Mouse (Mus musculus) hindbrain, embryonic 16.5 days (tissue): ENCODE results near the gene Ccdc96. TPM values are rescaled to one million over a fixed set of nuclear protein-coding genes. Genes with fewer than 3 reads are reported as not detected.

Experiments
- ATAC-seq: fragments of 200-750 bp; cut with Nextera tagmentation; 2 replicates; pipeline ENCODE4 v1.8.0; 2017; ENCODE audit warnings: moderate TSS enrichment, moderate library complexity
- H3K27ac ChIP-seq: fragments of 300-500 bp; sonication (generic); 2 replicates; pipeline ENCODE4 v1.5.1; 2014; ENCODE audit warnings: low read depth, mild to moderate bottlenecking, control low read depth, low read length, moderate library complexity
- H3K27me3 ChIP-seq: fragments of 300-500 bp; sonication (generic); replicated peaks from 2 replicates; pipeline ENCODE4 v1.6.1; 2014; ENCODE audit warnings: low read length; ENCODE audit not compliant: control insufficient read depth, insufficient read depth
- H3K36me3 ChIP-seq: fragments of 300-500 bp; sonication (generic); 2 replicates; pipeline ENCODE4 v1.6.1; 2014; ENCODE audit warnings: mild to moderate bottlenecking, low read length, moderate library complexity, mixed read lengths; ENCODE audit not compliant: control insufficient read depth, insufficient read depth
- H3K4me1 ChIP-seq: fragments of 300-500 bp; sonication (generic); 2 replicates; pipeline ENCODE4 v1.6.1; 2014; ENCODE audit warnings: low read depth, low read length; ENCODE audit not compliant: control insufficient read depth, insufficient read depth
- H3K4me2 ChIP-seq: fragments of 300-500 bp; sonication (generic); 2 replicates; pipeline ENCODE4 v1.6.1; 2014; ENCODE audit warnings: mild to moderate bottlenecking, low read length, control low read depth, moderate library complexity
- H3K4me3 ChIP-seq: fragments of 300-500 bp; sonication (generic); 2 replicates; pipeline ENCODE4 v1.5.1; 2014; ENCODE audit warnings: mild to moderate bottlenecking, low read length, control low read depth, moderate library complexity
- H3K9ac ChIP-seq: fragments of 300-500 bp; sonication (generic); 2 replicates; pipeline ENCODE4 v1.6.1; 2014; ENCODE audit warnings: low read depth, mild to moderate bottlenecking, control low read depth, low read length, moderate library complexity
- H3K9me3 ChIP-seq: fragments of 300-500 bp; sonication (generic); 2 replicates; pipeline ENCODE4 v1.6.1; 2014; ENCODE audit warnings: mild to moderate bottlenecking, low read length, moderate library complexity; ENCODE audit not compliant: control insufficient read depth
- WGBS: fragments of 180-500 bp; shearing (Covaris S2); extraction: QIAGEN DNeasy Blood & Tissue Kit; methylation state at CpG from one replicate; pipeline ENCODE4 v1.1.7; 2014; 5-methylcytosine and 5-hydroxymethylcytosine counted together
- polyA plus RNA-seq: library from polyadenylated mRNA; unstranded; fragments of >200 nt; fragmentation: Nextera tagmentation; extraction: Ambion mirVana; gene quantifications from 2 replicates; pipeline ENCODE4 v1.2.1, GENCODE M21; 2015

Ccdc96 gene
- polyA plus RNA-seq, 1 experiment from 2014 or later, result 2.7 TPM

DNA sequence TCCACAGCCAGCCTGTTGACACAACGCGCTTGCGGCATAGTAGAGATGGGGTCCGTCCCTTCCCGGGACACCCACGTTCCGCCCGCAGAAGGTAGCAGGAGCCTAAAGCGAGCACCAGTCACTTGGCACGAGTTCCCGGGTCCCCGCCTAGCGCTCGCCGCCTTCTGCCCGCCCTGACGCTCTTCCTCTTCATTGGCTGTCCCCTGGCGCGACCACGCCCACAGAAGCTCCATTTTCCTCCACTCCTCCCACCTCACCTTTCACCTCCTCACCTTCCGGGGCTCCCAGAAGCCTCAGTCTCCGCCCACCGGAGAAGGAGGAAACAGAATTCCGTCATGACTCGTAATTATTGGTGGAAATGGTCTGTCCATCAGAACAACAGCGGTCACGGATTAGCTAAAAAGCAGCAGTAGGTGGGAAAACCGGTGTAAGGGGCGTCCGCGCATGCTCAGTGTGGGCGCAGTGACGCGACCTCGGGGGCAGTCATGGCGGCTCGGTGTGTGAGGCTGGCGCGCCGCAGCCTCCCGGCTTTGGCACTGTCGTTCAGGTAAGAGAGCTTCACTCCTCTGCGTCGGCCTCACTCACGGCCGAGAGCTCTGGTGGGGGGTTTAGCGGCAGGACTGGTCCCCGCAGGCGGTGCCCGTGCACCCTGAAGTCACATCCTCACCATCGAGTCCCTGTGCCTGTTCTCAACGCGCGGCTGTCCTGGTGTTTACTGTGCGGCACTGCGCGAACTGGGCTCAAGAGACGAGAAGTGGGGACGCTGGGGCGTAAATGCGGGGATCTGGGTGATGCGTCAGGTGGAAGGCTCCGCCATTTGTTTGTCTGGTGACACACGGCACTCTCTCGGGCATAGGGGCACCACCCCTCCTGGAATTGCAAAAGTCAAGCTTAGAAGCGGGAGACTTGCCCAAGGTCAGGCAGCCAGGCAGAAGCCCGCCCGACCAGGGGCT lies 19.4 kb upstream of the Ccdc96 start, which contains the start of gene Grpel1:
Gene Grpel1, plus strand, starts transcription at position 290 of the 953 bp plus-strand sequence.
- ATAC-seq, result peak; percentile 97
- peak within 1 kb of the TSS; percentile 98 for H3K4me2 ChIP-seq
- peak within 1 kb of the TSS; percentile 92 for H3K4me3 ChIP-seq
- H3K4me1 ChIP-seq, result peaks cover 16% of the 10 kb centered on the region
- no peaks in the 10 kb centered on the region for H3K27me3 ChIP-seq
- no peaks in the 10 kb centered on the region for H3K9me3 ChIP-seq
- WGBS, result under 1% methylated on average over 68 of the region's 68 CpGs
- peak within 1 kb of the TSS; percentile 82 for H3K9ac ChIP-seq
- H3K27ac ChIP-seq, result peak within 1 kb of the TSS; percentile 79
- peaks cover 7% of the 10 kb centered on the region for H3K36me3 ChIP-seq

DNA sequence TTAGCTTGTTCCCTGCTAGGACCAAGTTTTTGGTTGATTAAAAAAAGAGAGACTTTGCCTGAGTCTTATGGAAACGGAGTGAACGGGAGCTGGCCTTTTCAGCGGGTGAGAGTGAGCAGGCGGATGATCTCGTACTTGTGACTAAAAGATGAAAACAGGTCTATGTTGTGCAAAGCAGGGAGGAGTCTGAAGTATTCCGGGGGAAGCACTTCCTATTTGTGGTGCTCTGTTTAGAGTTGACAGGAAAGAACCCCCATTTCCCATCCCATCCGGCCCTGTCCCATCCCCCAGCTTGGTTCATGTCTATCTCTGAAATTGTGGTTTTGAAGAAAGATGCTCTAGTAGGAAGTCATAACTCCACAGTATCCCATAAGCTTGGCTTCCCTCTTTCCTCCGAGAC lies 18.5 kb upstream of the Ccdc96 start:
- Histone ChIP-seq H3K27ac (no peak overlapping the region), H3K27me3 (no peaks in the 10 kb centered on the region), H3K4me3 (peak overlapping the region; percentile 92), H3K9ac (peak overlapping the region; percentile 82; the same call in 1 of the 2 replicates), H3K36me3 (peaks cover 16% of the 10 kb centered on the region), H3K9me3 (no peaks in the 10 kb centered on the region), H3K4me2 (peak overlapping the region; percentile 98), H3K4me1 (peaks cover 16% of the 10 kb centered on the region)
- no peak for ATAC-seq
- WGBS, result 30% methylated on average over 8 of the region's 8 CpGs

DNA sequence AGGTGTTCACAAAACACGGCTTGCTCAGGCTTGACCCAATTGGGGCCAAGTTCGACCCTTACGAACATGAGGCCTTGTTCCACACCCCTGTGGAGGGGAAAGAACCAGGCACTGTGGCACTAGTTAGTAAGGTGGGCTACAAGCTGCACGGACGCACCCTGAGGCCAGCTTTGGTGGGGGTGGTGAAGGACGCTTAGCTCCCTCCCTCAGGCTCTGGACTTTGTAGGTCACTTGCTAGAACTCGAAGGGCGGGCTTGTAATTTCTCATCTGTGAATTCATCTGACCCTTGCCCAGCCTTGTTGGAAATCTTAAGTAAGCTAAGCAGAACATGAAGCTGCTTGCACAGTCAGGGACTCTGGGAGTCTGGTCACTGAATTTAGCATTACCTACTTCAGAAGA lies 13.2 kb upstream of the Ccdc96 start:
- ATAC-seq, result no peak
- H3K27ac ChIP-seq, result no peak overlapping the region
- H3K4me1 ChIP-seq, result peaks cover 4% of the 10 kb centered on the region
- 94% methylated on average over 8 of the region's 8 CpGs for WGBS
- peaks cover 41% of the 10 kb centered on the region for H3K36me3 ChIP-seq
- no peaks in the 10 kb centered on the region for H3K27me3 ChIP-seq
- no peak overlapping the region for H3K4me3 ChIP-seq
- H3K9ac ChIP-seq, result no peak overlapping the region
- H3K4me2 ChIP-seq, result no peak overlapping the region
- no peaks in the 10 kb centered on the region for H3K9me3 ChIP-seq

DNA sequence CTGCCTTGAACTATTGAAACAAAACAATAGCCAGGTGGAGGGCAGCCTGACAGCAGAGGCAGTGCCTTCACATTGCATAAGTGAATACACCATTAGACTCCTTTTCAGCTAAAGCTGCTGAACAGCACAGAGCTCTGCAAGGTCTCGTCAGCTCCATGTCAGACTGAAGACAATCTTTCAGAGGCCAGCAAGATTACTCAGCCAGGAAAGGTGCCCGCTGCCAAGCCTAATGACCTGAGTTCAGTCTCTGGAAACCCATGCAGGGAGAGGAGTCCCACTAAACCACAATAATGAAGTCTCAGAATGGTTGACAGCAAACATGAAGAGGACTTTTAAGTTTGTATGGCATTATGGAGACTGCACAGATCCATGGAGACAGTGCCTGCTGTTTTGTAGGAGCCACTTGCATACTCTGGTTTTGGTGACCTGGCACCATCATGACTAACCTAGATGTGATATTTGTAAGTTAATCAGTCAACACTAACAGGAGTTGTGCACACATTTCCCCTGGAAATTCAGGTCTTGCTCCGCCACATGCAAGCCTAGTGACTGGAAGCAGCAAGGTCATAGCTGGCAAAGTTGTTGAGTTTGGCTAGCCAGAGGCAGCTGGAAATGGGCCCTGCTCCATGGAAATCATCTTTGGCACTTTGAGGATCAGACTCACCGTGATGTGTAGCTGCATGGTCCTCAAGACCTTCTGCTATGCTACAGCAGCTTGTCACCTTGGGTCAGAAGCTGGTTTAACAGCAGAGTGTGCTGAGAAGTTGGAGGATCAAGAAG lies 11.3 kb upstream of the Ccdc96 start:
- no peaks in the 10 kb centered on the region for H3K4me1 ChIP-seq
- peaks cover 41% of the 10 kb centered on the region for H3K36me3 ChIP-seq
- WGBS, result 92% methylated on average over 4 of the region's 4 CpGs

DNA sequence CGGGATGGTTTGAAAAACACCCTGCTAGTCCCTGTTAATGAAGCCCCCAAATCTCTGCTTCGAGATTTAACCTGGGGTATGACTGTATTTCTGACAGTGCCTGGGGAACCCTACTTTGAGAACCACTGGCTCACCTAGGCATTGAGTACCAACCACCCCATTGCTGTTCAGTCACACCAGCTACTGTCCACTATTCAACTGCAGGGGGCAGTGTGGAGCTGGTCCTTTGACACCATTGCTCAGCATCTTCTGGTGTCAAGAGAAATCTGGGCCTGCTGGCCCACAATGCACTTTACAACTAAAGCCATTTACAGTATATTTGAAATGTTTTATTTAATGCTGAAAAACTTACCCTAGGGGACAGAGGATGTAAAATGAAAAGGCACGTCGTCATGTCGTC lies 10.1 kb upstream of the Ccdc96 start:
- H3K9ac ChIP-seq, result no peak overlapping the region
- no peak overlapping the region for H3K4me3 ChIP-seq
- no peak for ATAC-seq
- no peaks in the 10 kb centered on the region for H3K27me3 ChIP-seq
- no peak overlapping the region for H3K27ac ChIP-seq
- H3K9me3 ChIP-seq, result no peaks in the 10 kb centered on the region
- WGBS, result 88% methylated on average over 5 of the region's 5 CpGs
- H3K4me2 ChIP-seq, result no peak overlapping the region
- peaks cover under 1% of the 10 kb centered on the region; the same call in 1 of the 2 replicates for H3K4me1 ChIP-seq
- H3K36me3 ChIP-seq, result peaks cover 40% of the 10 kb centered on the region

More for the DNA sequence above, 11.3 kb upstream of the Ccdc96 start:
- no peak overlapping the region for H3K4me3 ChIP-seq
- ATAC-seq, result no peak
- no peak overlapping the region for H3K9ac ChIP-seq
- no peak overlapping the region for H3K4me2 ChIP-seq
- H3K27me3 ChIP-seq, result no peaks in the 10 kb centered on the region
- H3K27ac ChIP-seq, result no peak overlapping the region
- H3K9me3 ChIP-seq, result no peaks in the 10 kb centered on the region

DNA sequence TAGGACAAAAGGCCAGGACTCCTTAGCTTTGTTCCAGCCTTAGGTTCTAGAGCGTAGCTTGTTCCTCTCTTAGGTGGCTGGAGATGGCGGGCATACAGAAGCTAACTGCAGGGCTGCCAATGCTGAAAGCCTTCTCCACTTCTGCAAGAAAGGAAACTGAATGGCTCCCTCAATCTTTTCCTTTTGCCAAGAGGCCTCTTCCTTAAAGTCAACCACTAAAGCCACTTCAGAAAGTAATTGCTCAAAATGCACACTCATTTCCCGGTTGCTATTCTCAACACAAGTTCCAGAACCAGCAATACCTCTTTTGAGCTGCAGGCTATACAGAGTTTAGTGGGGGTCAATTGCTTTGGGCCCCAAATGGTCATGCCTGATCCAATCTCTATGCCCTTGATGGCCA lies 6.9 kb upstream of the Ccdc96 start:
- no peak for ATAC-seq
- WGBS, result 95% methylated on average over 3 of the region's 3 CpGs
- H3K9me3 ChIP-seq, result no peaks in the 10 kb centered on the region
- H3K27me3 ChIP-seq, result no peaks in the 10 kb centered on the region
- H3K27ac ChIP-seq, result no peak overlapping the region
- peaks cover 16% of the 10 kb centered on the region for H3K36me3 ChIP-seq
- H3K4me1 ChIP-seq, result peaks cover 25% of the 10 kb centered on the region
- no peak overlapping the region for H3K4me2 ChIP-seq
- no peak overlapping the region for H3K9ac ChIP-seq
- no peak overlapping the region for H3K4me3 ChIP-seq

DNA sequence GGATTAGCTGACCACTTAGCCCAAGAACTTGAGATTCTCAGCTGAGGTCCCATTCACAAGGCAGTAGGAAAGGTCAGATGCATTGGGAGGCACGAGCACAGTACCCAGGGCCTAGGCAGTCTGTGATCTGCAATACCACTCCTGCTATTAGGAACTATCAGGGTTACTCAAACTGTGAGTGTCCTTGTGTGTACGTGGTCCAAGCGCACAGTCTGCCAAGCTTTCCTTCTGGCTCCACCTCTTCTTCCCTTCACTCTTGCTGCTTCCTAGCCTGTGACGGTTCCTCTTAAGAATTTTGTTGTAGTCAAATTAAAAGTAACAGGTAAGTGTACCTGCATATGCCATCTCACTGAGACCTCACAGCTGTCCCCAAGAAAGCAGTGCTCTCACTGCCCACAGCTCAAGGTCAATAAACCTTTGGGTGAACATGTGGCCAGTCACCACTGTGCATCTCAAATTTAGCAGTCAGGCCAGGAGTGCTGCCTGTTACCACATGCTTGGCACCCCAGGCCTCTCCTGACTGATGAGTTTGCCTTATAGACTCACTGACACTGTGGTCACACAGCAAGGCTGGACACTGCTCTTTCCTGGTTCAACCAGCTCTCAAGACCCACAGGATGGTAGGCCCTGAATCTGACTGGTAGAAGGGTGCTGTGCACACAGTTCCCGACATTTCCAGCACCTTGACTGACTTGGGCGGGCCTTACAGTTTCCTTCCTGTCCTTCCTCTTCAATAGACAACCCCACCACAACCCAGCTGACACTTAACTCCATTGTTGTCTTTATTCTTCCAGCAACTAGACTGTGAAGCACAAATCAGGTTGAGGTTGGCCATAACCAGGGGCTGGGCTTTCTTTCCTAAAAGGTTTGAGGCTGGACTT lies 5.6 kb upstream of the Ccdc96 start:
- no peak overlapping the region for H3K4me2 ChIP-seq
- H3K4me1 ChIP-seq, result peaks cover 34% of the 10 kb centered on the region
- no peaks in the 10 kb centered on the region for H3K9me3 ChIP-seq
- H3K27ac ChIP-seq, result no peak overlapping the region
- H3K9ac ChIP-seq, result no peak overlapping the region
- H3K27me3 ChIP-seq, result no peaks in the 10 kb centered on the region
- peaks cover 10% of the 10 kb centered on the region; the same call in 1 of the 2 replicates for H3K36me3 ChIP-seq
- 93% methylated on average over 6 of the region's 6 CpGs for WGBS
- no peak for ATAC-seq
- H3K4me3 ChIP-seq, result no peak overlapping the region

DNA sequence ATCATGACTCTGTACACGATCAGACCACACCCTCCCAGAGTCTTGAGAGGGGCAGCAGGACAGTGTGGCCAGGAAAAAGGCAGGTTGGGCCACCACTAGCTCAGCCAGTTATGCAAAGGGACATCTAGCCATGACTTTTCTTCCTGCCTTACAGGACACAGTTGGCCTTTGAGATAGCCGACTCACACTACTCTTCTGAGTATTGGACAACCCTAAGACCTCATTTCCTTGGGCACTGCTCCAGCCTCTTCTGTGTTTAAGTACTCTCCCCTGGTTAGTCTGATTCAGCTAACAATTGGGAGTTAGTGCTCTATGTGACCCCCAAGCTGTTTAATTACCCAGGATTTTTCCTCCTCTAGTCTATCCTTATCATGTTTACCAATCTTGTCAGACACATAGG lies 4.7 kb upstream of the Ccdc96 start:
- Histone ChIP-seq H3K27ac (no peak overlapping the region), H3K4me1 (peaks cover 34% of the 10 kb centered on the region), H3K9me3 (no peaks in the 10 kb centered on the region), H3K27me3 (no peaks in the 10 kb centered on the region), H3K9ac (no peak overlapping the region), H3K4me3 (no peak overlapping the region), H3K4me2 (no peak overlapping the region), H3K36me3 (peaks cover 6% of the 10 kb centered on the region; the same call in 1 of the 2 replicates)
- 74% methylated on average over 2 of the region's 2 CpGs for WGBS
- no peak for ATAC-seq
